Mouse (Mus musculus): Measurements from ENCODE around the gene Med12l.

DNA sequence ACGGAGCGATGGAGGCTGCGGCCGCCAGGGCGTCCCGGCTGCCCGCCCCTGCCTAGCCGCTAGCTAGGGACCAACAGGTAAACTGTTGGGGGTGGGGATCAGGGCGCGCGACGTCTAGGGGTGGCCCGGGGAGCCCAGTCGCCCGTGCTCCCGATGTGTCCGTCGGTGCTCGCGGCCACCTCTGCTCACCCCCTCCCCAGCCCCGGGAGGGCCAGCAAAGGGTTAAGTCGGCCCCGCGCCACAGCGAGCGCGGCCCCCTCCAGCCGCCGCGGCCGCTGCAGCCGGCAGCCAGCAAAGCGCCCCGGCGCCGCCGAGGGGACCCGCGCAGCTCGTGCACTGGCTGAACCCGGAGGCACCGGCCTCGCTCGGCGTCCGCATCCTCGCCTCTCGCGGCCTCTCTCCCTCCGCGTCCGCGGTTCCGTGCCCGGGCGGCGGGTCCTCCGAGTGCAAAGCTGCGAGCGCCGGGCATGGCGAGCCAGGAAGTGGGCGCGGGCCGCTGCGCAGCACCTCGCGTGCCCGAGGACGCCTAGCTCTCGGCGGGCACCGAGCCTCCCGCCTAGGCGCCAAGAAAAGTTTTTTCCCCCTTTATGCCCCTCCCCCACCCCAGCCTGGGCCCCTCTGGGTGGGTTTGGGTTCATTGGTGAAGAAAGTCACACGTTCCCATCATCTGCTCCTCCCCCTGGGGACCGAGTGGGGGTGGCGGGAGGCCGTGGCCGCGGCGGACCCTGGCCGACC, 538 bp downstream of the Med12l start:
- TF ChIP-seq CHD1 (IDR thresholded peaks at IDR 0.05; ENCODE audit: low read depth, low read length) (no peak), POLR2A (IDR thresholded peaks at IDR 0.05; ENCODE audit: low read depth, low read length) (no peak), USF1 (IDR thresholded peaks at IDR 0.05; ENCODE audit: low read depth, low read length) (no peak), E2F4 (IDR thresholded peaks at IDR 0.05; ENCODE audit: insufficient replicate concordance, low read depth, low read length) (no peak), GABPA (IDR thresholded peaks at IDR 0.05; ENCODE audit: insufficient replicate concordance, low read depth, low read length) (no peak), MAFK (IDR thresholded peaks at IDR 0.05; ENCODE audit: insufficient replicate concordance, low read length) (no peak), IRF4 (IDR thresholded peaks at IDR 0.05; ENCODE audit: low read depth, low read length) (no peak), PAX5 (IDR thresholded peaks at IDR 0.05; ENCODE audit: low read length) (no peak), EP300 (IDR thresholded peaks at IDR 0.05; ENCODE audit: low read length) (no peak), POLR2AphosphoS2 (IDR thresholded peaks at IDR 0.05; ENCODE audit: low read depth, low read length) (no peak), JUND (conservative IDR thresholded peaks at IDR 0.05; ENCODE audit: low read depth, low read length) (no peak)
